Mouse (Mus musculus): ENCODE measurements at regions not wholly inside any gene's neighbourhood (a gene's known extent, or its start where the extent isn't known, plus 50 kb on each side); places are given as distances from the start of the nearest gene placed in this dataset.
"Not testable (repeated sequence)": the region's sequence is repeated elsewhere in the genome, so short reads cannot be mapped to it uniquely, and the experiment has no call there.

DNA sequence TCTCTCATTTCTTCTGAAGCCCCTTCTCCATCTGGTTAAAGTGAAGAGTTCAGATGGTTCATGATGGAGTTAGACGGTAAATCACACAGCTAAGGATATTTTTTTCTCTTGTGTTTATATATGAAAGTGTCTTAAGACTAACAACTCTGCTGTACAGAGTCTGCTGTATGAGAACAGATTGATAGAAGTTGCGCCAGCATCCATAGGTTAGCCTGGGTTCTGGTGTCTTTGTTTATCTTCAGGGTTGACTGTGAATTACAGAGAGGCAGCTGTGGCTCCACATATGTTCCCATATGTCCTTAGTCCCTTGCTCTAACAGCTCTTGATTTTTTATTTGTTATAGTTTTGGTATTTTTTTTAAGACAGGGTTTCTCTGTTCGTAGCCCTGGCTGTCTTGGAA is 334.9 kb upstream of the Api5 start:
- DNase-seq (ENCODE audit: low spot score in 2 of 2), result no peak

DNA sequence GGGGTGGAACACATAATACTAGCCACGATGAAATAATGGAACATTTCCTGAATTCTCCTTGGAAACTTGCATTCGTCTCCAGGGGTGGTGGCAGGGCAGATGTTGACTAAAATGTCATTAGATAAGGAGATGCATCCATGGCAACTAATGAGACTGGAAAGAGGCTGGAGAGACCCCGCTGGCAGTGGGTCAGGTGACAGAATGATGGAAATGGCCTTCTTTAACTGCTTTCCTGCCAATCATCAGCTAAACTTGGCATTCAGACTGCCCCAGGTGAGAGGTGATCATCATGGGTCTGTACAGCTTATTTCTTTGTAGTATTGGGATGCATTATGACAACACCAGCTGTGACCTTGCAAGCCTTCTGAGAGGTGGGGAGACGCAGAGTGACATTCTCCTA is 334.3 kb upstream of the Api5 start:
- DNase-seq (ENCODE audit: low spot score in 2 of 2), result no peak

DNA sequence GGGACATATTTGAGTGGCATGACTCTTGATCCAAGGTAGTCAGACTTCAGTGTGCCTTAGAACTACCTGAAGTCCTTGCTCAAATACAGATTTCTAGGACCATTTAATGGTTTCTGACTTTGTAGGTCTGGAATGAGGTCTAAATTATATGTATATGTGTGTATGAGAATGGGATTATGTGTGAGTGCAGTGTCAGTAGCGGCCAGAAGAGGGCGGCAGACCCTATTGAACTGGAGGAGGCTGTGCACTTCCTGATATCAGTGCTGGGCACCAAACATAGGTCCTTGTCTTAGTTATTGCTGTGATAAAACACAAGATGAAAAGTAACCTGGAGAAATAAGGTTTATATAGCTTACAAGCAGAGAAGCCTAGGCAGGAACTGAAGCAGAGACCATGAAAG is 328.6 kb upstream of the Api5 start:
- no peak for DNase-seq (ENCODE audit: low spot score in 2 of 2)

DNA sequence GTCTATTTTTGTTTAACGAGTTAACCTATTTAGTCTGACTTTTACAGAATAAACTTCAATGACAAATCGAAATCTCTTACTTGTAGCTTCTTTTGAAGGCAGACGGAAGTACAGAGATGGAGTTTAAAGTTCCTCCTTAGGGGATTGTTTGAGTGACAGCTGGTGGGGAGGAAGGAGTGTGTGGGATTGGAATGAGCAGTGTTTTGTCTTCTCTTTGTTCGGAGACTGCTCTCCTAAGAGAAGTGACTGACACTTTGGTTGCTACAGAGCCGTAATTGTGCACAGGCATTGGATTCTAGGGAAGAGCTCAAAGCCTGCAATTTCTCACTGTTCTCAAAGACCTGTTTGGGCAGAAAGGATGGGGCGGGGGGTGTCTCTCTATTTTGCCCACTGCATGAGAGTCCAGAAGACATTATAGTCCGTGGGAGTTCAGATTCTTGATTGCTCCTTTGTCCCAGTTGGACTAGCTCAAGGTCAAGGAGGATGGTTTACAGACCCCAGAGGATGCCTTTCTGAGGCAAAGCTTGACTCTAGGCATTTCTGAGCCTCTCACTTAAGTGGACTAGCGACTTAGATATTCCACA is 327.0 kb upstream of the Api5 start:
- no peak for DNase-seq (ENCODE audit: low spot score in 2 of 2)

DNA sequence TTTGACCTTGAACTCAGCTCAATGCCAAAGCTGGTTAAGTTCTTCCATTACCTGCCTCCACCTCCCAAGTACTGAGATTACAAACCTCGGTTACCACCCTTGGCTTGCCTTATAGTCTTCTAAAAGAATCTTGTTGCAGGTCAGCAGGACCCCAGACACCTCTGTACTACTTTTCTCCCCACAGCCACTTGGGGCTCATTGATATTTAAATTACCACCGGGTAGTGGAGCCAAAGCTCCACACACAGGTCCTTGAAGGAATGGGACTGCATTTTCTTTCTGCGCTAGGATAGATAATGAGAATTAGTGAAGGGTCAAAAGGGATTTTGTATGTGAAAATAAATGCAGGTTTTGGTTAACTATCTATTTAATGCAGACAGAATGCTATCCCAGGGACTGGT is 326.5 kb upstream of the Api5 start:
- DNase-seq (ENCODE audit: low spot score in 2 of 2), result no peak

DNA sequence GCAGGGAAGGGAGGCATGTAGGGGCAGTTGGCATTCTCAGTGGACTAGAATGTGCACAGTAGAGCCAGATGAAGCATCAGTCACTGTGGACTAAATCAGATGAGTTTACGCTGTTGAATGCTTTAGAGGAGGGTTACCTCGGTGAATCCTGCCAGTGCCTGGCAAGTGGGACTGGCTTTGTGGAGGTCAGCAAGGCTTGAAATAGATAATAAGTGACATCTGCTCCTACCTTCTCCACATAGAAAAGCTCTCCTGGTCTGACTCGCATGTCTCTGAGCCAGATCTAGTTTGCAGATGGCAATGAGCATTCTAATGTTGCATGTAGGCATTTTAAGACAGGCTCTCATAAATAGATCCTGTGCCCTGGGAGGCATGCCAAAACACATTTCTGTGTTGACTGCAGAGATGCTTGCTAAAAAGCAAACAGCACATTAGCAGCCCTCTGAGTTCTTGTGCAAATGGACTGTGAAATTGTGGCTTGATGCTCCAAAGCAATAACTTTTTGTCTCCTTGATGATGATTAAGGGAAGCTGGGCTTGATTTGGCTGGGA is 310.3 kb upstream of the Api5 start:
- DNase-seq (ENCODE audit: low spot score in 2 of 2), result peak; percentile 15 to 33

DNA sequence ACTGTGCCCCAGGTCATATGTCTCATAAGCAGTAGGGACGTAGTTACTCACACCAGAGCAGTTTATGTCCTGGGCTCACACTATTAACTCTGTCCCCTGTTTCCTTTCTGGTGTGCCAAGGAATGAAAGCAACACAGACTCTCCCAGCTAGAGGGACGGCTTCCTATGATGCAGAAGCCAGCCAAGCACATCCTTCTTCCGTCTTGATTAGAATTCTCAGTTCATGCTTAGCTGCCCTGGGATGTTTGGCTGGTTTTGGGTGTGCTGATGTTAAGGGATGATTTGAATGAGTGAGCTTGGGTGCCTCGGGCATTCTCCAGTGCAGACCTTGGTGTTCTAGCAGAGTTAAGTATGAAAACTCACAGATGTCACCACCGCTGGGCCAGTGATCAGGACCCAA is 291.9 kb upstream of the Api5 start:
- no peak for DNase-seq (ENCODE audit: low spot score in 2 of 2)

DNA sequence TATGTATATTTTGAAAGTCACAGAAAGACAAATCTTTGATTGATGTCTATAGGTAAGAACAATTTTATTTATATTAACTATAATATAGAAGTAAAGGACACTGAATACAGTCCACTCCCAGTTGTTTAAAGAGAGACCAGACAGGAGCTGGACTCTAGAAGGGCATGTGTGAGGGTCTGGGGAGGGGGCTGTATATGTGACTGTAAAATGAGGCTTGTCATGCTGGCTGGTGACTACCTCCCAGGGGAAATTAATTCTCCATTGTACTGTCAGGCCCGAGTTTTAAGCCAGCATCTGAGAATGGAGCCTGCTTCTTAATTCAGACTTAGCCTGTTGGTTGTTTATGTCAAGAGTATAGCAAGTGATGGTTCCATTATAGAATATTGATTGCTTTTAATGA is 261.4 kb upstream of the Api5 start:
- no peak for DNase-seq (ENCODE audit: low spot score in 2 of 2)

DNA sequence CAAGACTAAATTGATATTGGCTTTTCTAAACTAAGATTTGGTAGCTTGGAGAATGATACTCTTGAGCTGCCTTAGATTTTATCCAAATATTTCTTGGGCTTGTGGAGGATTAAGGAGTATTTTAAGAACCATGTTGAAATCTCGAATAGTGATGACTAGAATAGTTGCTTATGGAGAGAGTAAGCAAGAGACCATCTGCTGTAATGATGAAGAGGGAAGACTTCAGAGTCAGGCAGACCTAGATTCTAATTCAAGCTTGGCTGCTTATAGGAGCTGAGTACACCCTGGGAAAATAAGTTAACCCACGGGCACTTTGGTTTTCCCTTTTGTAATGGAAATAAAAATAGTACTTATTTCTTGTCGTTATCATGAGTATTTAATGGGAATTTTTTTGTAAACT is 257.3 kb upstream of the Api5 start:
- no peak for DNase-seq (ENCODE audit: low spot score in 2 of 2)

DNA sequence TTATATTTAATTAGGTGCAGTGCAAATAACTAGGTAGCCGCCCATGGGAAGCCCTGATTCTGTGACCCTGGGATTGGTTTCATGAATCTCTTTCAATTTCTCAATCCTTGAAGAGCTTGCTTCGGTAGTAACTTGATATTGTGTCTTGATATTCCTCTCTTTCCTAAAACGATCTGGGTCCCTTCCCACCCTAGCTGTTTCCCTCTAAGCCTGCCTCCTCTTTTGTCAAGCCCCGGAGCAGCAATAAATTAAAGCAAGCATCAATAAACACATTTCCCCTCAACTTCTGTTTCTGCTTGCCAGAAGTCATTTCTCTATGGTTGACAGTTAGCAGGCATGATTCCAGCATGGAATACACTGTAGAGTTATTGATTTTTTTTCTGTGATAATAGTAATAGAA is 252.6 kb upstream of the Api5 start:
- no peak for DNase-seq (ENCODE audit: low spot score in 2 of 2)

DNA sequence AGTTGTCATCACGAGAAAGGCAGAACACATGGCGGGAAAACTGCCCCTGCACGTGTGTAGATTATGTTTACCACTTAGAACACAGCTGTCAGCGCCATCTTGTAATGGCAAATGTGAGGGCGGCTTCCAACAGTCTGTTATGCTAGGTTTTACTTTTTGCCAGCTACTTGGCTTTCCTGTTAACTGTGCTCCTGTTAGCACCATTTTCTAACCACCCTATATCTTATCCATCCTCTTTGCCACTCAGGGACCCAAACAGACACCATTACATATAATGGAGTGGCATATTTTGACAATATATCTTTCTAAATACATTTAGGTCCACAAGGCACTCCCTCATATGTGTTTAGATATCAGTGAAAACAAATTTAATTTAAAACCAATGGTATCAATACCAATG is 247.7 kb upstream of the Api5 start:
- not testable (repeated sequence) for DNase-seq (ENCODE audit: low spot score in 2 of 2)

DNA sequence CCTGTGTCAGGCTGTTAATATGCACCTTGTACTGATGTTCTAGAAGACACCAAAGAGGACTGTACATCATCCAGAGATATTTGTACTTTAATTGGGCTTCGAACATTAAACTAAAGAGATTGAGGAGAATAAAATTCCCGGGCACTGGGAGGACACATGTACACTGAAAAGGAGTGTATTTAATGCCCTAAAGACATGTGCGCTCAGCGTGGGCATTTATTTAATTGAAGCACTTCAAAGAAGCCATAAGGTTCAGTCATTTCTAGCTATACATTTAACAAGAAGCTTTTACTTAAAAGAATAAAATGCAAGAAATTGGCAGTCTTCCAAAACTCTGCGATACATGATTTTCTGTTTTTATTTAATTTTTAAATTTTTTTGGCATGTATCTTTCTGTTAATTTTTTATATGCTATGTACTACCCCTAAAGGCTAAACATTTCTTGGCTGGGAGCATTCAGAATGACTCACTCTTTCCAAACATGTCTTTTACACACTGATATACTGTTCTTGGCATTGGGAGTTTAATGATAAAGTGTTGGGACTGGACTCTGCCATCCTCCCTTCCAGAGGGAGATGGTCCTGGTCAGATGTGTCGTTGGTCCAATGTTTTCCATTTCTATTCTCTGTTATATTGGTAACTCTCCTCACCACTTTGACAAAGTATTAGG is 242.3 kb upstream of the Api5 start:
- no peak for DNase-seq (ENCODE audit: low spot score in 2 of 2)

DNA sequence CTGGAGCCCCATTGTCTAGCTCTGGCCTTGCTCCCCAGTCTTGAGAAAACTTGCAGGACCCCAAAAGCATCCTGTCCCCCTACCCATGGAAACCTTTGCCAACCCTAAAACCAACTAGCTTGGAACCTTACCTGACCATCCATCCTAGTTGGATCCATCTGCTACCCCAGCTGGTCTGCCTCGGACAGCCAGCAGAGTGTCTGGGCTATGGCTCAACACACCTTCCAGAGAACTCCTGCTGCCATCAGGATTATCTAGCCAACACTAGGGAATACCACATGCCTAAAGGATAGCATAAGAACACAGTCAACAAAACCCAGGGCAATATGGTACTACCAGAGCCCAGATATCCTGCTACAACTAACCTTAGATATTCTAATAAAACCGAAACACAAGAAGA is 227.9 kb upstream of the Api5 start:
- no peak for DNase-seq (ENCODE audit: low spot score in 2 of 2)

DNA sequence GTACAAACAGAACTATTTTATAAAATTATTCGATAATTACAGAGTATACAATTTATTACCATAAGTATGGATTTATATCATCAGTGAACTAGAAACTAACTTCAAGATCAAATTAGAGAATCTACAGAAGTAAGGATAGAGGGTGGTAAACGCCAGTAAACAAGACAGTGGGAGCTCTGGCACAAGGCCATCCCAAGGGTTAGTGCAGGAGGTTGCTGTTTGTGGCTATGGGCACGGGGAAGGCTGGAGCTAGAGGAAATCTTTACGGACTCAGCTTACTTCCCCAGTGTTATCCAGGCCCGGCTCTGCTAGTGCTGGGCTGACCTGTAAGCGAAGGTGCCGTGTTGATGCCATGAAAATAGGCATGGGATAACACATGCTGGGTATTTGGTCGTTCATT is 220.5 kb upstream of the Api5 start:
- DNase-seq (ENCODE audit: low spot score in 2 of 2), result no peak
